Mouse (Mus musculus) thymus, postnatal 10 days (tissue): ENCODE data around the gene Pkp4.

Source experiments
- DNase-seq, 2 experiments: peaks; one replicate each; pipeline ENCODE4 v3.0.0; 2021; ENCODE audit warnings: low spot score in 2 of 2

The Pkp4 gene

DNA sequence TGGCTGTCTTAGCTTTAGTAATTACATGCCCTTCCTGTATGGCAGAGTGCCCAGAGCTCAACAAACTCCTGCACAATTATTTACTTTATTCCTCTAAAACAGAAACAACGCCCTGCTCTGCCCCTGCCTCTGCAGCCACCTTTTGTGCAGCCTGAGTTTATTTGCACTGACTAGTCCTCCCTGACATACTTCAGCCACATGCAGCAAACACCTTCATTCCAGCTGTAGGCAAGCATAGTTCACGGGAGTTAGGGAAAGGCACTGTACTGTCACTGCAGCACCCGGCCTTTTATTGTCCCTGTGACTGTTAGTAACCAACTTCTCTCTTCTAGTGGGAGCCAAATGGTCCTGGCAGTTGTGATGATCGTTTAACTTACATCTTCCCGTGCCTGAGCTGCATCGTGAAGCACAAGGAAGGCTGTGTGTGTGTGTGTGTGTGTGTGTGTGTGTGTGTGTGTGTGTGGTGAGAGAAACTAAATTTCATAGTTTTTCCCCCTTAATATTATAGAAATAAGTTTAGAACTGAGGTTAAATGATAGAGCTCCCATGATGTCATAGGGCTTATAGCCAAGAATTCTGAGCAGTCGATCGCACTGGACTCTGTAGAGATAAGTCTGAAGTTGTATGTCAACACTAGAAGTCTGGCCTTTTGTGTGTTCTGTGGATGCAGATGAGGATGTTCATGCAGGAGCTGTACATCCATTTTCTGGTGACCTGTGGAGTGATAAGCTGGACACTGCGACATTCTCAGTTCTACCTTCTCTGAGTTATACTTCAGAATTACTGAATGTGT lies 59.5 kb downstream of the Pkp4 start:
- DNase-seq, result no peak

DNA sequence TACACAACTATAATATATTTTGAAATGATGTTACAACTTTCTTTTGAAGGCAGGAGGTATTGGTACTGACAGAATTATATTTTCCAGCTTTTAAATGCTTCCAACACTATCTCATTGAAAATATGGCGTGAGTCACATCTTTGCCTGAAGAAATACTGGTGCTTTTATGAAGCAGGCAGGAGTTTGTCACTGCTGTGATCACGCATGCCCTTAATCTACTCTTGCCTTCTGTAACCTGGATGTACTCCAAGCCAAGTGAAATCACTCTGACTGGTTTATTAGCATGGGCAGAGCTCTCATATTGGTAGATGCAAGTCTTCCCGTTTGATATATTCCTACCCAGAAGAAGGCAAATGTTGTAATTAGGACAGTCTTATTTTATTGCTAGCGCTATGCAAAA lies 65.7 kb downstream of the Pkp4 start:
- DNase-seq, result no peak

DNA sequence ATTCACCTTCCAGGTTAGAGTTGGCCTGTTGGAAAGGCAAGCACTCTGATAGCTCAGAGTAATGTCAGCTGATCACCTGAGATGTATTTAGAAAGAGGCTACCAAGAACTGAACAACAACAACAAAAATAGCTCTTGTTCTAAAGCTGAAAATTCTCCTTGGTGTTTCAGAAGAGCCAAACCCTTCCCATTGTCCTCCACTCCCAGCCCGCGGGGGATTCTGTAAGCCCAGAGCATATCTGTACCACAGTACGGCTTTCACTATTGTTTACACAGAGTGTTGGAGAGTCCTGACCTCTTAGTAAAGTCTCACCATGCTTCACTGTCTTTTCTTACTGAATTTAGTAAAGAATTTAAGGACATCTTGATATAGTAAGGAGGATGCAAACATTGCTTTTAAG lies 66.4 kb downstream of the Pkp4 start:
- no peak for DNase-seq

DNA sequence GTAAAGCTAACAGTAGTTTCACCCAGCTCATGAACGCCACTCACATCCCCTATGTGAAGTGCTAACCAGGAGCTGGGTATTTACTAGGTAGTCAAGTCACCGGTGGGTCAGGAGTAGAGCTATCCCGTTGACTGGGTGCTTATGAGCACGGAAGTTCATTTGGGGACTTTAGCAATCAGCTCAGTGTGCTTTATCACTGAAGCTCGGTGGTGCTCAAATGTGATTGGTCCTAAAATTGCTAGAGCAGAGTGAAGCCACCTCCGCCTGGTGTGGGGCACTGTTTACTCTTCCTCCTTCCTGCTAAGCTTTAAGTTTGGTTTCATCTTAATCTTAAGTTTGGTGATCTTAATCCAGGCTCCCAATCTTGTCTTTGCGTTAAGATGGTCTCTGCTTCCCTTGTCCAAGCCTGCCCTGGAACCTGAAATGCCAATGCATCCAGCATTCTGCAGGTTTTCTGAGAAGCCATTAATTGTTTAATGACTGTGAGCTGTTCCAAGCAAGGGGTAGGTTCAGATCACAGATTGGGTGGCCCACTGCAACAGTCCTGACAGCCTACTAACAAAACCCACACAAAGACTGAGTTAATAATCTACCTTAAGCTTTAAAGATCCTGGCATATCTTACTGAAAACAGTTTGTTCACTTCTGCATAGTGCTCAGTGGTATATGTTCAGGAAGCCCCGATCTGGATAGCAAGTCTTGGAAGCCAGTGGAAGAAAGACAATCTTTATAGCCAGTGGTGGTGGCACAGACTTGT lies 67.0 kb downstream of the Pkp4 start:
- no peak for DNase-seq

DNA sequence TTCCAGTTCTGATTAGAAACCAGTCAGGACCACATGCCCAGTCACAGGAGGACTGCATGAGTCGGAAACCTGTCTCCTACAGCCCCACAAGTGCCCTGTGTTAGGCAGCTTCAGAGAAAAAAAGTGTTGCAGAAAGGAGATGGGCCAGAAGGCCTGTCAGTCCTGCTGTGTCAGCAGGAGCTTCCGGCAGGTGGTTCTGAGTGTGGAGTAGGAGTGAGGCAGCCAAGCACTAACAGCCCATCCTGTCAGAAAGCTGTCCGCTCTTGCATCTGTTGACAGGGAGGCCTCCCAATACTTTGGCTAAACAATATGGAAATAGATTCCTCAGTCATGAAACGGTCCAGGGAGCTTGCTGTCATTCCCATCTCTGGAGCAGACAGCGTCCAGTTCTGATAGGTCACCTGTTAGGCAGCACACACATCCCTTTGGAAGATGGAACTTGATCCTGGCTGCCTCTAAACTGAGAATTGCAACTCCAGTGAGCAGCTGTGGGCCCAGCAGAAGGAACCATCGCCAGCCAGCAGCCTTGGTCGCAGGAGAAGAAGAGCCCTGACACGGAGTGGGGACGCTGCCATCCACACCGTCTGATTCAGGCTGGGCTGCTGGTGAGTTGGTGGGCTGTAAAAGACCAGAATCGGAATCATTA lies 68.7 kb downstream of the Pkp4 start:
- no peak for DNase-seq

DNA sequence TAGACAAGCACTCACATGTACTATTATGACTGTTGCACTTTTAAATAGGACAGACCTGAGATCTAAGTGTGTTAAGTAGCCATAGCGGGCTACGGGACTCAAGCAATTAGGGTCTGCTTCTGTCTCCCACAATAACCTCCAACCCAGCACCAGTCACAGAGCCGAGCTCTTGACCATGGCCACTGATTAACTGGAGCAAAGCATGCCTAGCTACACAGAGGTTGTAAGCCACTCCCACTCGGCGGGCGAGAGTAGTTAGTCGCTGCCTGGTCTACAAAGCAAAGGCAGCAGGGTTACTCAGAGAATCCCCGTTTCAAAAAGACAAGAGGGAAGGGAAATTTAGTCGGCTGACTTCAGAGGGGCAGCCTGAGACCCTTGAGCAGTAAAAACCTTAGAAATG lies 70.0 kb downstream of the Pkp4 start:
- DNase-seq, result no peak

DNA sequence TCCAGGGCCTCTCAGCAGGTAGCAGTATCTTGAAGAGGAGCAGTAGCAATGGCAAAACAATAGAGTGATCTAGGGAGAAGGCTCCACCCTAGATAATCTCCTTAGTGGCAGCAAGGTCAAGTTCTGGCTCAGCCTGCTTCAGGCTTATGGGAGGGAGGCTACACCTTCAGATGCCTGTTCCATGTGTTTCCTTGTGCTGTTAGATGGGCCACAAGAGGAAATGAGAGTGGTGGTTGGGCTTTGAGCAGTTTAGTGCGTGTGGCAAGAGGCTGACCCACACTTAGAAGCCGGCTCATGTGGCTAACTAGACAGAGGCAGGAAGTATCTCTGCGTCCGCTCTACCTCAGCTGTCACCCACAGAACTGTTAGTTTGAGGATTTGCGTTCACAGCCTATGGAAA lies 70.9 kb downstream of the Pkp4 start:
- no peak for DNase-seq

DNA sequence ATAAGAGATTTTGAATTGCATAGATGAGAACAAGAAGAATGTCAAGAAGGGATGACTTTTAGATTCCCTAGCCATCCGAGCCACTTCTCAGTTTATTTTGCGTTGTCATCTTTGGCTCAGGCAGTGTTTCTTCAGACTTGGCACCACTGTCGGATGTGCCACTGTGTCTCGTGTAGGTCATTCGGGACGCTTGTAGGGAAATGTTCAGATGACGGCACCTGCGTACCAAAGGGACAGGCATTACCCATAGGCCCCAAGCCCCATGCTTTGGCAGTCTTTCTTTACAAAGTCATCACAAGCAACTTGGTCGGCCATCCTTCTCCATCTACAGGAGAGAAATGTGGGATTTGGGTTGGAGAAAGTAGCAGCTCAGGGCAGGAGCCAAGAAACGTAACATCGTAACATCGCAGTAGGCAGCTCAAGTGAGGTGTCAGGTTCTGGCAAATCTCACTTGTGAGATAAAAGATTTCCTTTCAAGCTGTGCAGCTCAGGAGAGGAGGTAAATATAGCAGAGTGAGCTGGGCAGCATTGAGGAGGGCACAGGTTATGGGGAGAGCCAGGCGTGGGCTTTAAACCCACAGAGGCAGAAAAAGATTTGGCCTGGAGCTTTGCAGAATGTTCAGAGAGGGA lies 72.8 kb downstream of the Pkp4 start:
- no peak for DNase-seq

DNA sequence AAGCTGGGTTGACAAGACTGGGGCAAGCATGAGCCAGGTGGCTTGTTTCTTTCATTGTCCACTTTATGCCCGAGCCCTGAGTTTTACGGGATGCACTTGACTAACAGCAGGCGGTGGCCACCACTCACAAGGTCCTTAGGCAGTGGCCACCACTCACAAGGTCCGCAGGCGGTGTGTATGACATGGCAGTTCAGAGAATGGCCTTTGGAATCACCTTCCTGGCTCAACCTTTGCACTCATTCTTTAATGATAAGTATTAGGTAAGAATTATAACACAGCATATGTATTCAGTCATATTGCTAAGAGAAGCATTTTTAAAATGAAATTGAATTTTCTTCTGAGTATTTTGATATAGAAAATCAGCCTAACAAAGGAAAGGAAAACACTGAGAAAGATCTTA lies 73.3 kb downstream of the Pkp4 start:
- DNase-seq, result no peak

DNA sequence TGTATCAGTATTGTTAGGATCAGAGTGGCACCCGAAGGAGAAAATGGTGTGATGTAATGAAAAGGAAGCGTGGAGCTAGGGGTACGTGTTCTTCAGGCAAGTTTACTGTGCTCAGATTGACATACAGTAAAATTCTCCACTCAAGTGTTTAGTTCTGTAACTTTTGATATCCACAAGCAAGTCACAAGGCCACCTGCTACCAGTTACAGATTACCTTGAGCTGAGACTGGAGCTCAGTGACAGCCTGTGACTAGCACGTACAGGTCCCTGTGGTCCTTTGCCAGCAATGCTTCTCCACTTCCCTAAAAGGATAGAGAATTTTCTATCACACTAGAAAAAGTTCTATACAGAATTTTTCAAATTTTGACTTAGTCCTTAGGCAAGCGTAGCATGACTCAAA lies 73.9 kb downstream of the Pkp4 start:
- DNase-seq, result no peak

DNA sequence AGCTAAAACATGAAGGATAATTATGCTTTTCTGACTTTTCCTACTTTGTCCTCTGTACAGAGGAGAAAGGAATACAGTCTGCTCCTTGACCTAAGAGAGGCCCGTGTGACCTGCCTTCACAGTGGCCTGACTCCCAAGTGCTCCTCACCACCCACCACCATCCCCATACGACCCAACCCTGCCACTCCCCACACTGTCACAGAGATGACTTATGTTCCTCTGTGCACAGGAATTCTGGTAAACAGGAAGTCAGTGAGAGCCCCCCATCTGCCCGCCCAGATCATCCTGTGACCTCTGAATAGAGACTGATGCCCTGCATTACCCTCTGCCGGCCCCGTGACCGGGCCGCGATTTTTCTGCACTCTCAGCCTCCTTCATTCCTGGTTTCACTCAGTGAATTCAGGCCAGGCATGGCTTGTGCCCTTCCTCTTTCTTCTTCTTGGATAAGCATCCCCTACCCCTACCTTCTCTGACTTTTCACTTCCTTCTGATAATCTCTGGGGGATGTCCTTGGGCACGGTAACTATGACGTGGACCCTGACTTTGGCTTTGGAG lies 79.3 kb downstream of the Pkp4 start:
- DNase-seq, result no peak

DNA sequence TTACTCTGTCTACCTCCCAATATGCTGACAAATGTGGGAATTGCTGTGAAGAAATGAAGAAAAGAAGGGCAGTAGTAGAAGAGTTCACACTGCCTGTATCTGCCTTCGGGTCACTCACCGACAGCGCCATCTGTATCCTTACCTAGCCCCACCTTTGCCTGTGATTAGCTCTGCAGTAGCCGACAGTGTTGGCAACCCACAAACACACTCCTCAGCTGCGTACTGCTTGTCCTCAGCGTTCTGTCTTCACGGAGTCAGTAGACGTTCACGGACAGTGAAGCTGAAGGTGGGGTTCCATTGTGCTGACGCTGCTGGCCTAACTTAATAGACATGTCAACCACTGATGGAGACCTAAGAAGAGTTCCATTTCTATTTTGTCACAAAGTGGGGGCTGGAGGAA lies 81.5 kb downstream of the Pkp4 start:
- DNase-seq, result no peak

DNA sequence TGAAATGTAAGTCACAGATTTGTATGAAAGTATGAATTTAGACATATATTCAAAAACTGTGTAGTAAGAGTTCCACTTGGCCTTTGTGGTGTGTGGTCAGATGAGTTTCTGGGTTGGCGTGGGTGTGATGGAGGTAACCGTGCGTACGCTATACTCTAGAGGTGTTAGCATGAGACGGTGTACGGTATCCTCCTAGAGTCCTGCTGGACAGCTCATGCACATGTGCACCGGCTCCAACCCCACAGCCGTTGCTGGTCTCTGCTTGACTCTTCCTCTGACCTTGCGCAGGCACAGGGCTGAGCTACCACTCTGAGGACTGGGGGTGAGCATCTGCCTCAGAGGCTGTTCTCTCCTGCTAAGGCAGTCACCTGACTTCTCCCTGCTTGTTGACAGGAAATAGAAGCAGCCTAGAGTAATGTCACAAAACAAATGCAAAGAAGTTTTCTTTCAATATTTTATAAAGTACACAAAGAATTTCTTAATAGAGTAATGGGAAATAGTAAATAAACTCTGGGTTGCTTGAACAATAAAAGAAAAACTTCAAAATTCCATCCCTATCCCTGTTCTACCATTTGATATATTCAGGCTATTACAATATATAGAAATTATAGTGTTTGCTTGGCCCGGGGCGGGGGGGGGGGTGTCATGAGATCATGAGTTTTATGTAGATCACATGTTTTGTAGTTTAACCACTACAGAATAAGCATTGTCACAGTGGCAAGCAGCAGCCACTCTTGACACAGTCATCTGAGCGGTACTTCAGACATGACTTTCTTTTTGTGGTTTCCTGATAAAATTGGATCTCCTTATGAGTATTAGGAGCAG lies 83.8 kb downstream of the Pkp4 start:
- DNase-seq, result peak in 1 of 2 experiments; percentile 6

DNA sequence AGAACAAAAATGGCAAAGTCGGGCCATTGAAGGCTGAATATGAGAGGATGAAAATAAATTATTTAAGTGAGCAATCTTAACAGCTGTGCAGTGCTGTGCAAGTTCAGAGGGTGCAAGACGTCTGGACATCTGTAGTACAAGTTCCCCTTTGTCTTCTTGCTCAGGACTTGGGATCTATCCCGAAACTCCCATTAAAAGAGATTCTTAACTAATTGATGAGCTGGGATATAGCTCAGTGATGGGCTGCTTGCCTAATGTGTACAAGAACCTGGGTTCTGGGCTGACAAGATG lies 84.4 kb downstream of the Pkp4 start:
- DNase-seq, result no peak

DNA sequence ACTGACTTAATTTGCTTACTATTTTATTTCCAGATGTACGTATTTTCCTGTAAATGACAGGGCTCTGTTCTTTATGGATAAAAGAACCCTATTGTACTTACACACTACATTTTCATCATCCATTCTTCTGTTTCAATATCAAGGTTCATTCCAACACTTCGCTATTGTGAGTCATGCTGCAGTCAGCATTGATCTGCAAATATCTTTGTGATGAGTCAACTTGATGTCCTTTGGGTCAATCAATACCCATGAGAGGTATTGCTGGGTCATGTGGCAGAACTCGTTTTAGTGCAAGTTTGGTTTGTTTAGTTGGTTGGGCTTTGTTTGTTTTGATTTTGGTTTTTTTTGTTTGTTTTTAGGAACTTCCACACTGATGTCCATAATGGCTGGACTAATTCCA lies 88.2 kb downstream of the Pkp4 start:
- DNase-seq, result no peak

DNA sequence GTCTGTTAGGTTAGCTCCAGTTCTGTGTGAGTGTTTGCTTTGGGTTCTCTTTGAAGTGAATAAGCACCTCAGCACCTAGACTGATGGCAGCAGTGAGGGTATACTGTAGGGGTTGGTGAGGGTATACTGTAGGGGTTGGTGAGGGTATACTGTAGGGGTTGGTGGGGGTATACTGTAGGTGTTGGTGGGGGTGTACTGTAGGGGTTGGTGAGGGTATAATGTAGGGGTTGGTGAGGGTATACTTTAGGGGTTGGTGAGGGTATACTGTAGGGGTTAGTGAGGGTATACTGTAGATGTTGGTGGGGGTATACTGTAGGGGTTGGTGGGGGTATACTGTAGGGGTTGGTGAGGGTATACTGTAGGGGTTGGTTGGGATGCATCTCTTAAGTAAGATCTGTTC lies 92.2 kb downstream of the Pkp4 start:
- DNase-seq, result no peak

DNA sequence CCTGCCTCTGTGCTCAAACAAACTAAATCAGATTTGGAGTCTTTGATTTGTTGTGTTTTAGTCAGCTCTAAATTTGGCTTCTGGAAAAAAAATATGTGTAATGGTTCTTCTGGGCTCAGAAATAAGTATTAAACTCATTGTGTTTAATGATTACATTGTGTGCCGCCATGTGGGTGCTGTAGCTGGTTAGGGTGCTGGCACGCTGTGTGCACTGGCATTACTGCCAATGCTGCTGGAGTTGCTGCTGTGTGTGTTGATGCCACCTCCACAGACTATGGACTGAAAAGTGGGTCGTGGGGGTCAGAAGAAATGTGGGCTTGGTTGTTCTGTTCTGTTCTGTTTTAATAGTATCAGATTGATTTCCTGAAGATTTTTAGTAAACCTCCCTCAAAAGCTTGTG lies 92.8 kb downstream of the Pkp4 start:
- no peak for DNase-seq

DNA sequence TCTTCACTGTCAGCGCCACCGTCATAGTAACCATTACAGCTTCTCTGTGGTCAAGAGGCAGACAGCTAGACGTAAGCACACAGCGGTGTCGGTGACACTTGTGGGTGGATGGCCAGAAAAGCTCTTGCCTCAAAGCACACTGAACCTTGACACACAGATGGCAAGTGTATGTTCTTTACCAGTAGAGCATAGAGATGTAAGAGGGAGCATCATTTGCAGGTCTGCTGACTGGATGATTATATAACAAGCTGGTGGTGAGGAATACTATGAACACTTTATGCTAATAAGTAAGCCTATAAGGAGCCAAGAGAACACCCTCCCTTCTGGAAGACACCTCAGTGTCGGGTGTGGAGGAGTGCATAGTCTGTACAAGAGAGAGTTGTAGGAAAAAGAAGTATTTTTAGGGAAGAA lies 98.2 kb downstream of the Pkp4 start:
- no peak for DNase-seq

DNA sequence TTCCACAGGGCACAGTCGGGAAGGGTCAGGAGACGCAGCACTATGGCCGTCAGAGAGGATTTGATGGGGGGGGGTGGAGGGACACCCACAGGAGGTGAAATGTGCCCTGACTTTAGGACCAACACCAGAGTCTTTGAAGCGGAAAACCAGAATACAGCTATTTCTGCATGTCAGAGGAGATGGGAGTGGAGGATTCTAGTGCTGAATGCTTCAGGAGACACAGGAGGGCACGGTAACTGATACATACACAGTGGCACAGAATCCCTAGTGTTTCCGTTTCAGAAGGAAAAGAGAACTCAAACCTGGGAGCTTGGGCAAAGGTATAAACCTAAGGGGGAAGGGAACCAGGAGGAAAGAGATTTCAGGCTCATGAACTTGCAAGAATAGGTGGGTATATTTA lies 98.7 kb downstream of the Pkp4 start:
- DNase-seq, result no peak

DNA sequence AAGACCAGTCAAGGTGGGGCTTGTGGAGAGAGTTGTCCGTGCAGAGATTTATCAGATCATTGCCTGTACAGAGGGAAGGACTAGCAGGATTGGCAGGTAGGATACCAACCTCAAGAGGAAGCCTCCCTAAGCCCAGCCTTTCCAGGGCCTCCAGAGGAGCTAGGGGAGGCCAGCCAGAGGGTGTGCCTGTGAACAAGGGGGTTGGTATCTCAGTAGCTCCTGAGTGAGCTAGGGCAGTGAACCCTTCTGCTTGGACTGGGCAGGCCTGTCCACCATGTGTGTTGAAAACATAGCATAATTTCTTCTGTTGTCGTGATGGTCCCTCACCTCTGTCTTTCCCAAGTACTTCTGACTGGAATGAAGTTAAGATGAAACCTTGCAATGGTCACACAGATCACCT lies 100.6 kb downstream of the Pkp4 start:
- no peak for DNase-seq

DNA sequence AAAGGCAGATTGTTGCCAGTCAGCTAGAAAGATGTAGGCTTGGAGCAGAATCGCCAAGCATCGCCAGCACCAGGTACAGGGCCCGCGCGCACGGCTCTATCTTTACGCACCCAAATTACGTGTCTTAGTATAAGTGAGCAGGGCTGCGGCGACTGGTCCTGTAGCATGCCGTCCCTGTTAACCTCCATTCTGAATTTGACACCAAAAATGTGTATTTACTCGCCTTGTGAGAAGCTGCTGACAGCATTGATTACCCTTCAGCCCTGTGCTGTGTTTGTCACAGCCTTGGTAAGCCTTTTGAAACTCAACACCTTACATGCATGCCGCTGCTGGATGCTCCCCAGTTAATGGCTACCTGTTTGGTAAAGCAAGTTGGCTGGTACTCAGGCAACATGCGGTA lies 105.8 kb downstream of the Pkp4 start:
- no peak for DNase-seq

DNA sequence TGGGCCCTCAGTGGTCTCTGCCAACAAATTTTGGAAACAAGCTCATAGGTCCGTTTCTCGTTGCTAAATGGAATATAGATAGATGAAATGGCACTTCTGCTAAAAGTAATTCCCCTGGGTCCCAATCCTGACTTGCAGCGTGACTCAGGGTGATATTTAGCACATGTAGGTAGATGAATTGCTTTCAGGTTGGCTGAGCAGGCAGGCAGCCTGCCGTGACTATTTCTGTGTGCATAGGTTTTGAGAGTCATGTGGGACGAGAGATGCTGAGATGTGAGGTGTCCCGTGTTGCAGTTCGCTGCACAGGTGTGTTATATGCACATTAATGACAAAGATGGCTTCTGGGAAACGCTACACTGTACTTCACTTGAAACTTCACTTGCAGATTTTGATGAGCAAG lies 111.2 kb downstream of the Pkp4 start:
- no peak for DNase-seq
